Mouse (Mus musculus): ENCODE measurements around the gene Tmem131. TPM values are rescaled to one million over a fixed set of nuclear protein-coding genes. Genes with fewer than 3 reads are reported as not detected.

The Tmem131 gene
- polyA plus RNA-seq, 3 experiments from 2014 or later: 7.5 to 15.1 (median 13.0) TPM

DNA sequence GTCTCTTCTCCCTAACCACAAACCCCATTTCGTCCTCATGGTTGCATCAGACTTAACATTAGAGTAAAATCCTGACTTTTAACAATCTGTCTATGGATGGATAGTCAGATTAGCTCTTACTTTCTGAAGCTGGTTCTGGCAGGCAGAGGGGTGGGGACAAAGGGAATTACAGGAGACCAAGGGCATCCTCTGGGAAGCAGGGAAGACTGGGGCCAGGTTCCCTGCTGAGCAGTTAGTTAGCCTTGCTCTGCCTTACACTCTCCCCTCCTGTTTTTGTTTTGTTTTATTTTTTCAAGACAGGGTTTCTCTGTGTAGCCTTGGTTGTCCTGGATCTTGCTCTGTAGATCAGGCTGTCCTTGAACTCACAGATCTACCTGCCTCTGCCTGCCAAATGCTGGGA is 173.5 kb downstream of the Tmem131 start:
- ATAC-seq: no peak

DNA sequence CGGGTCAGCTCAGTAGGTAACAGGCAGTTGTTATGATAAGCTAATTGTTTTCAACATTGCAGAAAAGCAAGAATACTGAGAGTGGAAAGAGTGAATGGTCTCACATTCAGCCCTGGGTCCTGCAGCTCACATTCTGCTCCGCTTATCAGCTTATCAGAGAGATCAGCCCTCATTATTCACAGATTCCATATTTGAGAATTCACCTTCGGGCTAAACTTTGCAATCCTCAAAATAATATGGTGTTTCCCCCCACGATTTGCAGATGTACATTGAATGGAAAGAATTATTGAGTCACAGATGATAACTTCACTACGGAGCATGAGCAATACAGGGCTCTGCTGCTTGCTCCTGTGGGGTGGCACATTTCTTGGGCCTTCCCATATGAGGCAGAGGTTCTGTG is 174.7 kb downstream of the Tmem131 start:
- peak; percentile 11 for ATAC-seq

DNA sequence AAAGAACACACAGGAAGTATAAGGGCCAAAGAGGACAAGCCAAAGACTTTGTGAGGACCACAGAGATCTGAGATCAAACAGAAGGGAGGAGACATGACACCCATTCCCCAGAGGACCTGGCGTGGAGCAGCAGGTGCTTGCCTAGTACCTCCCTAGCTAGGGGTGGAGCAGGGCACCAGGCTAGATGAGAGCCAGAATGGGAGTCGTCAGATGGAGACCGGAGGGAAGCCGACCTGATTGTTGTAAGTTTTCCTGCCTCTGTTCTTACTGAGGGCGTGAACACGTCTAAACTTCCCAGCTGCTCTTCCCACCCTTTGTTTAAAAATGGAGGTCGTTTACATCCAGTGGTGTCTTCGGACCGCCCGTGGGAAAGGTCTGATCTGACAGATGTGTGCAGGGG is 176.1 kb downstream of the Tmem131 start:
- peak; percentile 47 for ATAC-seq

DNA sequence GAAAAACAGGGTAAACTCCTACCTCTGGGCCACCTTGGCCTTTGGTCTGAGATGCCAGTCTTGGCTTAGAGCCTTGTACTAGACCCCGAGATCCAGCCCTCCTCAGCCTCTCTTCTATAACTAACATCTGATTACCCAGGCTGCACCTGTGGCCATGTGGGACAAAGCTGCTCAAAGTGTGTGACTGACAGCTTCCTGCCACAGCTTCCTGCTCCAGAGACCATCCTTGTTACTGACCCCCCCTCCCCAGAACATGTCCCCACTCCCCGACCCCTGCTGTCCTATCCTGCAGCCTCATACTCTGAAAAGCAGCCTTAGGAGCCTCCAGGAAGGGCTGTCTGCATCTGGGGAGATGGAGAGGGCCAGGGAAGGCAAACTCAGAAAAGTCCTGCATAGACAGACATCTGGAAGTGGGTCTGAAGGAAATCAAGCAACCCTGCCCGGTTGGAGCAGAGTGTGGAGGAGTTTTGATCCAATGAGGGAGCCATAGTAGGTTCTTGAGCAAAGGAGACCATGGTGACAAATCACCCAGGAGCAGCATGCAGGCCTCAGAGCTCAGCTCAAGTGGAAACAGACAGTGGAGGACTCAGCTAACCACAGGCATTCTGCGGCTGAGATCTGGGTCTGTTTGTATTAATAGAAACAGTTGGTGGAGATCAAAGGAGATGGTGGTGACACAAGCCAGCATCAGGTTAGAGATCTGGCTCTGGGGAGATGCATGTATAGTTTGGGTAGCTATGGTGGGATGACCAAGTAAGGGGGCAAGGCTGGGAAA is 176.8 kb downstream of the Tmem131 start:
- ATAC-seq: peak; percentile 76

DNA sequence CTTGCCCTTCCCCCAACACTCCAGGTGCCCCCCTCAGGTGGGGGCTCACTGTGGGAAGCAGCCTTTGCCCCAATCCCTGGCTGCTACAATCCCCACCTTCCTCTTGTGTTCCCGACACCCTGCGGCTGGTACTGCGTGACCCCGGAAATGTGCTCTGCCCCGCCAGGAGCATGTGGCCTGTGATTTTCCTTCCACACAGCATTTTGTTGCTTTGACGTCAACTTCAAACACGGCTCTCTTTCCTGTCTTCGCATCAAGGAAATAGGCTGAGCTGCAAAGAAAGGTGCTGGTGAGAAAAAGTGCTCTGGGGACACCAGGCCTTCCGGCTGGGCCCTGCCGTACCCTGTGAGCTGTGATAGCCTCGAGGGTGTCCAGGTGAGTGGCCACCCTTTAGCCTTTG is 181.9 kb downstream of the Tmem131 start, which contains the start of gene Zap70:
TSS of gene Zap70 (plus strand) at position 231 of the 400 bp plus-strand sequence.
- ATAC-seq: peak; percentile 83

DNA sequence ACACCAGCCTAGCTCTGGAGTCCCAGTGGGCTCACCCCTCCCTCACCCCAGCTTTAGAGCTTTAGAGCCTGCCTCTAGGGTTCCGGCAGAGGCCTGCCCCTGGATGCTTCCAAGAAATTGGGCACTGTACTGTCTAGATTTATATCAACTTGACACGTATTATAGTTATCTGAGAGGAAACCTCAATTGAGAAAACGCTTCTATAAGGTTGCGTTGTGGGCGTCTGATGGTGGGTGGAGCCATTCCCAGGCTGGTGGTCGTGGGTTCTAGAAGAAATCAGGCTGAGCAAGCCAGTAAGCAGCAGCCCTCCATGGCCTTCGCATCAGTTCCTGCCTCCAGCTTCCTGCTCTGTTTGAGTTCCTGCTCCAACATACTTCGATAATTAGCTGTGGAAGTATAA is 182.4 kb downstream of the Tmem131 start:
- ATAC-seq: peak; percentile 9

DNA sequence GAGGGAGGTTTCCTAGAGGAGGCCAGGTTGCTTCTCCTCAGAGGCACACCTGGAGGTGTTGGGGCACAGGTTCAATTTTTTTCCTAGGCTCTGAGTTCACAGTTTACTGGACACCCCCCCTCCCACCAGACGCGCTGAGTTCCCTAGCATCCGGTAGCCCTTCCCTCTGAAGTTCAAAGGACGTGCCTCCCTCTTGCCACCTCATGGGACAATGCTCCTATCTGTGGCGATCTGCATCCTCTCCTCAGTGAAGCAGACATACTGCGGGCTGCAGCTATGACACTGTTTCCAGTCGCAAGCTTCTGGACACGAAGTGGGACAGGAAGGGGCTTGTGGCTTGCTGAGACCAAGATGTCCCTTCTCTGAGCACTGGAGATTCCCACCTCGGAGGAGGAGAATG is 183.1 kb downstream of the Tmem131 start:
- peak; percentile 22 for ATAC-seq

DNA sequence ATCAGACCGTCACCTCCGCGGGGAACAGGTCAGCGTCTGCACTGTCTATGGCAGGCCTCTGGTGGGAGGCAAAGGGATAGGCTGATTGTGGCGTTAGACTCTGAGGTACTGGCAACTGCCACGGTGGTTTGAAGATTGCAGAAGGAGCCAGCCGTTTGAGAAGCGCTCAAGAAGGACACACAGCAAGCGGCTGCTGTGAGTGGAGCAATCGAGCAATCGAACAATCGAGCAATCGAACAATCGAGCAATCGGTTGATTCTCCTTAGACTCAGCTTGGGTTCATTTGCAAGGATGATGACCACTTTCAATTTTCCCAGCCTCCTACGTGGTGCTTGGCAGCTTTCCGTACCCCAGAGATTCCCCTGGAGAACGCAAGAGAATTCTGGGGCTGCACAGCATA is 184.4 kb downstream of the Tmem131 start:
- no peak for ATAC-seq

DNA sequence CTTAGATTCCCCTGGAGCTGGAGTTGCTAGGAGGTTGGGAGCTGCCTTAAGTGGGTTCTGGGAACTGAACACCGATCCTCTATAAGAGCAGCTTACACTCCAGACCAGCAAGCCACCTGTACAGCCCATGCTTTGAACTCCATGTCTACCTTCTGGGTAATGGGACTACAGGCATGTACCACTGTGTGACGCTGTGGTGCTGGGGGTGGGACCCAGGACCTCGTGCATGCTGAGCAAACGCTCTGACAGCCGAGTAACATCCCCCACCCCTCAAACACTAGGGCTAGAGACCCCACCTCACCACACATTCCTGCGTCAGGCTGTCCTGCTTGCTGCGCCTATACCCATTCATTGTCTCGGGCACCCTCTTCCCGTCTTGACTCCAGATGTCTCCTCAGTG is 184.9 kb downstream of the Tmem131 start:
- ATAC-seq: no peak

DNA sequence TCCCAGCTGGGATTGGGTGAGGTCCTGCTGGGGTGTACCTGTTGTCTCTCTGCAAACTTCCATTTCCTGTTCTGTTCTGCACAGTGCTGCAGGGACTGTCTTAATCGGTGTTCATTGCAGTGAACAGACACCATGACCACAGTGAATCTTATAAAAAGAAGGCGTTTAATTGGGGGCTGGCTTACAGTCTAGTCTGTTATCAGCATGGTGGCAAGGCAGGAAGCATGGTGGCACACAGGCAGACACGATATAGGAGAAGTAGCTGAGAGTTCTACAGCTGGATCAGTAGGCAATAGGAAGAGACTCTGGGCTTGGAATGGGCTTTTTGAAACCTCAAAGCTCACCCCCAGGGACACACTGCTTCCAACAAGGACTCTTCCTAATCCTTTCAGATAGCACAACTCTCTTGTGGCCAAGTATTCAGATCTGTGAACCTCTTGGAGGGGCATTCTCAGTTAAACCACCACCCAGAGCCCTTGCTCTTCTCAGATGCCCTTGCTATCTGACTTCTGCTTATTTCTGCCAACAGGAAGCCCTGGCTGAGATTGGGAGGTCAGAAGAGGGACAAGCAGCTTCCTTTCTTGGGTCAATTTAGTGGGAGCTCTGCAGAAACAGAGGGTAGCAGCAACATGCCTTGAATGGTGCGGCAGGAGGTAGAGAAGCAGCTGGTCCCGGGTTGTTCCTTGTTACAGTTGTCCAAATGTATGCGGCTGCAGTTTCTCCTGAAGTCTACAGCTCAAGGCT is 189.4 kb downstream of the Tmem131 start:
- ATAC-seq: no peak

DNA sequence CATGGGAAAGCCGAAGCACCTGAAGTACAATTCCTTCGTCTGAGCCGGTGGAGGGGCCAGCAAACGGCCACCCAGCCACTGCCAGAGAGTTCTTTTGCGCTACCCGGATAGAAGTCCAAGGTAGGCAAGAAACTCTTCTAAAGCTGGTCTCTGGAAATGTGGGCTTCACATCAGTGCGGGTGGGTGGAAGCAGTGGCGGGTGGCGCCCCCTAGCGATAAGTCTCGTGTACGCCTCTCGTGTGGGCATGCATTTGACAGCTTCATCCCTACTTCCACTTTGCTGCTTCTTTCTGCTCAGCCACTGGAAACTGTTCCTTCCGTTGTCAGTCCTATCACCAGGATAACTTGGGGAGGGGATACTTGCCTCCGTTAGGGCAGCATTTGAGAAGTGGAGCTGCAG is 197.0 kb downstream of the Tmem131 start:
- peak; percentile 29 for ATAC-seq

DNA sequence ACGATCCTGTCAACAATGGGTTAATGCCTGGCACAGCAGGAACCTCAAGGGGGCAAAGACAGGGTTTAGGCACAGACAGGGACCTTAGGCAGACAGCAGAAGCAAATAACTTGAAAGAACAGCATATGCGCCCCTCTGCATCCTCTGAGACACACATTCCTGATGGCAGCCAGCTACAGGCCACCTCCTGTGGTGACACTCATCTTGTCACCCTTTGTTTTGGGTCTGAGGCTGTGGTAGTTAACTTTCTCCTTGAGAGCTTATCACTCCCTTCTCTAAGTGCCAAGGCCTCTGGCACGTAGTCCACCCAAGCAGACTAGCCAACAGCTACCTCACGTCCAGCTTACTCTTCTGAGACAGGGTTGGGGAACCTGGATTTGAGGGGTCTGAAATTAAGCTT is 197.8 kb downstream of the Tmem131 start:
- no peak for ATAC-seq

DNA sequence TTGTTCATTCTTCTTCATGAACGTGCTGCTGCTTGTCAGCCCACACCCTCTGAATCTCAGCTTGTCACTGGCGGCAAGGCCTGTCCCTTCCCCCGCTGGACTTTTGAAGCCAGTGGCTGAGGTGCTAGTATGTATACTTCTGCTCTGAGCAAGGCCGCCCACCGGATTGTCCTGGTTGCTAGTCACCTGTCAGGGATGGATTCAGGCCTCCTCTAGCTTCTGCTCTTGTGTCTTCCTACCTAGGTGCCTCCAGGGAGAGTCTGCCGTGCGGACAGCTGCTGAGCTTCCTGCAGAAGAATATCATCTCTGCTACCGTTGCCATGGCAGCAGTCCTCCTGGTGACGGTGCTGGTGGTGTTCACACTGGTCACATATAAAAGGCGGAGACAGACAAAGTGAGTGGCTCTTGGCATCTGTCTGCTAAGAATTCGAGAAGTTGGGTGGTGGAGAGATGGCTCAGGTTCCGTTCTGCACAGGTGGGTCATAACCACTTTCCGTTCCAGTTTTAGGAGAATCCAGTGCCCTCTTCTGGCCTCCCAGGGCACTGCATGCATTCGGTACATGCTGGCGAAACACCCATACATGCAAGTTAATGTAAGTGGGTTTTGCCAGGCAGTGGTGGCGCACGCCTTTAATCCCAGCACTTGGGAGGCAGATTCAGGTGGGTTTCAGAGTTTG is 199.1 kb downstream of the Tmem131 start:
- ATAC-seq: peak; percentile 94

DNA sequence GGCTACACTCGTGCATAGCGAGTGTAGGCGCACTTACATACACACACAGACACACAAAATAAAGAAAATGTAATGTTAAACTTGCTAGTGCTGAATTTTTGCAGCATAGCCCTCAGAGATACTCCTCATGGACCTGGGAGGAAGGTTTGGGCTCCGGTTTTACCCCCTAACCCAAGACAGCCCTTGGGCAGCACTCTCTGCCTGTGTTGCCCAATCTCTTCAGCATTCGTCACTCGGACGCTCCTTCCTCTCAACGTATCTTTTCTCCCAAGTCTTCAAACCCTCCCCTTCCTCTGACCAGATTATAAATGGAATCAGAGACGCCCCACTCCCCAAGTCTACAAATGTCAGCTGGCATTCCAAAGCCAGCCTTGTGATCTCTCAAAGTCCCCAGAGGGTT is 200.4 kb downstream of the Tmem131 start:
- ATAC-seq: no peak

Other genes starting within 250 kb of the Tmem131 start
- not detected for gene 4933424G06Rik, start 233.5 kb downstream of the Tmem131 start, polyA plus RNA-seq (2017; shearing (Covaris generic))
- 10 to 100 TPM; 37.4 to 47.1 (median 41.0) TPM for gene Actr1b, start 229.2 kb downstream of the Tmem131 start, polyA plus RNA-seq (2017; shearing (Covaris generic))
- gene Zap70, start 181.9 kb downstream of the Tmem131 start, polyA plus RNA-seq (2017; shearing (Covaris generic)): 100 to 1,000 TPM; 241 to 287 (median 257) TPM
- 1 to 10 TPM; 1.2 to 2.8 (median 1.8) TPM for gene Vwa3b, start 82.9 kb upstream of the Tmem131 start, polyA plus RNA-seq (2017; shearing (Covaris generic))

Measured in inflammation-experienced regulatory T-cells, adult 6 months (primary cell).